Mouse (Mus musculus) frontal cortex, adult (tissue): ENCODE measurements around the gene Rbl1.
A peak's percentile ranks its signal among the peaks of the same experiment; 100 is the strongest.
"Not testable (repeated sequence)": the region's sequence is repeated elsewhere in the genome, so short reads cannot be mapped to it uniquely, and the experiment has no call there.

Experiments used
- ATAC-seq: cut with Nextera tagmentation; 2 replicates; pipeline ENCODE4 v1.9.2; 2017; ENCODE audit warnings: mild to moderate bottlenecking, moderate library complexity, mixed read lengths; ENCODE audit not compliant: low TSS enrichment

The Rbl1 gene

DNA sequence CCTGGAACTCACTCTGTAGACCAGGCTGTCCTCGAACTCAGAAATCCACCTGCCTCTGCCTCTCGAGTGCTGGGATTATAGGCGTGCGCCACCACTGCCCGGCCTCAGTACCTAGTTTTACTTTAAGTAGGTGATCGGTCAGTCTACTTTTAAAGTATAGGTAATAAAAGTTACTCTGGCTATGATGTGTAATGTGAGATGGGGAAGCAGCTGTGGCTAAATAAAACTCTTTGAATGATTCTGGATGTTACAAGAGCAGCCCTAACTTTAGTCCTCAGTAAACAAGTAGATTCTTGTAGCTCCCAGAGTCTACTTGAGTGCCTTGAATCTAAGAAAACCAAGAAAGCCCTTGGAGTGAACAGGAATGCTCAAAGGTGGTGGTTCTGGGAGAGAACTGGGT lies 31.4 kb downstream of the Rbl1 start:
- no peak for ATAC-seq

DNA sequence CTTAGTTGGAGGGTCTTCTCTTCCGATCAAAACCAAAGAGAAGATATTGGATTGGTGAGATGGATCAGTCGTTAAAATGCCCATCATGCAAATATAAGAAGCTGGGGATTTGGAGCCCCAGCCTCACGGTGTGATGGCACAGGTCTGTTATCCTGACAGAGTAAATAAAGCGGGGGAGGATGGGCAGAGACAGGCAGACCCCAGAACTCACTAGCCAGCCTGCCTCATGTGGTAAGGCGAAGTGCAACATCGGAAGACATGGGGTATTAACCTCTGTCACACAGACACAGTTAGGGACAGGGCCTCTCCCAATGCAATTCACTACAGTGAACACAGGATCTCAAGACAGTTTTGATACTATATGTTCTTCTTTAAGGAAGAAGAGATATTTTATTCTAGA lies 33.7 kb downstream of the Rbl1 start:
- ATAC-seq = no peak

DNA sequence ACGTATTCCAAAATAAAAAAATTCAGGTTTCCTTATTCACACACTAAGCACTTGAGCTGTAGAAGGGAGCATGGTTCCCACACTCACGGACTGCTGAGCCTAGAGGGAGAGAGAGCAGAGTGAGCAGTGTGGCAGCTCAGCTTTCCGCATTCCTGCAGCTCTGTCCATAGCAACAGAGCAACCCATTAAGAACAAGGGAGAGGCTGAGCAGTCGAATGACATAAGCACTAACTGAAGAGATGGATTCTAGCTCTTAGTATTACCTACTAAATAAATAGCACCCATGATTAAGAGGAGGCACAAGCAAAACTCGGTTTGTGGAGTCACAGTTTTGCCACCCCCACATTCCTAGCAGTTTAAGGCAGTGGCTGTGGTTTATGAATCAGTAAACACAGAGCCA lies 34.2 kb downstream of the Rbl1 start:
- ATAC-seq = no peak; the same call in 1 of the 2 replicates

DNA sequence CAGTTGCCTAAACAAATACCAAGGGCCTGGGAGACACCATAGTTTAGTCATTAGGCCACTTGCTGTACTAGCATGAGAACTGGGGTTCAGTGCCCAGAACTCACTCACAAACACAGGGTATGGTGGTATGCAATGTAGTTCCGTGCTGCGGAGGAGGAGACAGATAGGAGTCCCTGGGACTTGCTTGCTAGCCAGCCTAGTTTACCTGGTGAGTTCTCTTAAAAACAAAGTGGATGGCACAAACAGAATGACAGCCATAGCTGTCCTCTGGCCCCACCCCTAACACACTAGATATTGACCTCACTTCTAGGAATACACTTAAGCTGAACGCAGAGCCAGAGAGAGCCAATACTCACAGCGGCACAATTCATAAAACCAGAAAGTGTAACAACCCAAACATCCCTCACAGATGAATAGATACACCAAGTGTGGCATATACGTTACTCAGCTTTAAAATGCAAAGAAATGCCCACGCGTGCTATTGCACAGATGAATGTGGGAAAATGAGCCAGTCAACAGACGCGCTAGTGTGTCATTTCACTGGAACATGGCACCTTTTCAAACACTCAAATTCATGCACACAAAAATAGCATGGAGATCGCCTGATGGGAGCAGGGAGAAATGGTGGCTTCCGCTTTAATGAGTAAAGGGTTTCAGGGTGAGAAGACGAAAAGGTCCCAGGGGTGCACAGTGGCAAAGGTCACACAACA lies 37.8 kb downstream of the Rbl1 start:
- peak; percentile 85 for ATAC-seq

- not testable (repeated sequence) for ATAC-seq
Measured at GRCm38 (mm10) chr2:157165312-157166224, 38.8 kb downstream of the Rbl1 start.

DNA sequence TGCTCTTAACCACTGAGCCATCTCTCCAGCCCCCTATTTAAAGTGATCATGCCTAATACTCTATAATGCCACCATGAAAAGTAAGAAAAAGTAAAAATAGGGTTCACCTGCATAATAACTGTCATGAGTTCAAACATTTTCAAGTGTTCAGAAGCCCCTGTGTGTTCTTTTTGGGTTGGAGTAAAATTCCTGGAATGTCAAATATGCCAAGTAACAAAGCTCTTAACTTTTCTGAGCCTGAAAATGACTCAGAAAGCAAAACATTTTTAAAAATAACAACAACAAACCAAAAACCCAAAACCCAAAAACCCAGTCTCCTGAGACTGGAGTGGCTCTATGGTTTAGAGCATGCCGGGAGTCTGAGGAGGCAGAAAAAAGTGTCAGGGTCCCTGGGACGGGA lies 40.2 kb downstream of the Rbl1 start:
- no peak for ATAC-seq

GRCm38 (mm10) chr2:157156079-157156478 lies 48.3 kb downstream of the Rbl1 start:
- ATAC-seq = no peak

GRCm38 (mm10) chr2:157153235-157153634 lies 51.1 kb downstream of the Rbl1 start:
- ATAC-seq = no peak

DNA sequence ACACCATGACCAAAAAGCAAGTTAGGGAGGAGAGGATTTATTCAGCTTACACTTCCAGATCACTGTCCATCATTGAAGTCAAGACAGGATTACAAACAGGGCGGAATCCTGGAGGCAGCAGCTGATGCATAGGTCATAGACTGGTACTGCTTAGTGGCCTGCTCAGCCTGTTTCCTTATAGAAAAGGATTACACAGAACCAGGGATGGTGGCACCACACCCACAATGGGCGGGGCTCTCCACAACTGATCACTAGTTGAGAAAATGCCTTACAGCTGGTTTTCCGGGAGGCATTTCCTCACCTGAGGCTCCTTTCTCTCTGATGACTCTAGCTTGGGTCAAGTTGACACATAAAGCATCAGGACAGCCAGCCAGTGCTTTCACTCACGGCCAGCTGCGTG lies 55.9 kb downstream of the Rbl1 start:
- no peak for ATAC-seq

GRCm38 (mm10) chr2:157147397-157148020 lies 56.8 kb downstream of the Rbl1 start:
- no peak for ATAC-seq

DNA sequence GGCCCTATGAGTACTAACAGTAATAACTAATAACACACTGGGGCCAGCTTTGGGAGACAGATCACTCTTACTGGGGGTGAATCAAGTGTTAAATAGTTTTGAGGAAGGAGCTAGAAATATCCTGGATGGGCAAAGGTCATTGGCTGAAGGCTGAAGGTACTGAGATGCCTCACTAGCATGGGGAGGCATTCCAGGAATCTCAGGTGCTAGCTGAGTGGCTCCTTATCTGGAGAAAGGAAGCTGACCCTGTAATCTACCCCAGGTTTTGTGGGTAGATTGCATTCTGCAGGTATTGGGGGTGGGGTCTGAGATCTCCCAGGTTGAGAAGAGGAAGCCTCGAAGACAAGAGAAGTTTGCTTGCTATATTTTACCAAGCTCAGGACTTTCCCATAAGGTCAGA lies 59.2 kb downstream of the Rbl1 start:
- ATAC-seq = no peak

GRCm38 (mm10) chr2:157144132-157144531 lies 60.2 kb downstream of the Rbl1 start:
- ATAC-seq = no peak

DNA sequence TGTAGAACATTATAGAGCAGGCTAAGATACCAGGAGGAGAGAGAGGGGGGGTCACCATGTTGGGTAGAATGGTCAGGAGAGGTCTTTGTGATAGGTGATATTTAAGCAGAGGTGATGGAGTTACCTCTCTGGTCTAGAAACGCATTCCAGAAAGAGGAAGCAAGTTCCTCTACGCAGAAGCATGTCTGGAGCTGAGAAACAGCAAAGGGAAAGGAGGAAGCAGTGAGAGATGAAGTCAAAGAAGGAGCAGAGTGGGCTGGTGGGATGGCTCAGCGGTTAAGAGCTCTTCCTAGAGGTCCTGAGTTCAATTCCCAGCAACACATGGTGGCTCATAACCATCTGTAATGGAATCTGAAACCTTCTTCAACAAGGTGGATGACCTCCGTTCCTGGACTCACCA lies 62.4 kb downstream of the Rbl1 start:
- ATAC-seq = no peak

DNA sequence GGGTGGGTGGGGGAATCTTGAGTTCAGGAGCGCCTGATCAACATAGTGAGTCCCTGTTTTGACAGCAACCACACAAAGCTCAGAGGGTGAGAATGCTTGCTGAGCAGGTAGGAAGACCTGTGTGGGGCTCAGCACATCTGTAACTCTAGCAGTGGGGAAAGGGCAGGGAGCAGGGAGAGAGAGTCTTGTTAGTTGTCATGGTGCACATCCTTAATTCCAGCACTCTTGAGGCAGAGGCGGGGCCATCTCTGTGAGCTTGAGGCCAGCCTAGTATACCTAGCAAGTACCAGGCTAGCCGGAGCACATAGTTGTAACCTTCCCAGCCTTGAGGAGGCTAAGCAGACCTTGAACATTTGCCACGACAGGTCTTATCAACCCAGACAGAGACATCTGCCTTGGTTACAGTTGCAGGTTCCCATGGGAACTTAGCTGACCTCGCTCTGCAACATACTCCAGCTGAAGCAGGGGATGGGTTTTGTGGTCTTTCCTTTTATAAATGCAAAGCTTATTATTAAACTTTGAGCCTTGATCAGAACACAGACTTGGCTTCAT lies 65.0 kb downstream of the Rbl1 start:
- no peak for ATAC-seq

GRCm38 (mm10) chr2:157138808-157139207 lies 65.5 kb downstream of the Rbl1 start:
- no peak for ATAC-seq

- no peak for ATAC-seq
Measured at GRCm38 (mm10) chr2:157137959-157138731, 66.2 kb downstream of the Rbl1 start.

GRCm38 (mm10) chr2:157136646-157137045 lies 67.7 kb downstream of the Rbl1 start:
- no peak for ATAC-seq

GRCm38 (mm10) chr2:157136176-157136575 lies 68.2 kb downstream of the Rbl1 start:
- no peak for ATAC-seq

- no peak for ATAC-seq
Measured at GRCm38 (mm10) chr2:157135529-157136120, 68.7 kb downstream of the Rbl1 start.

- peak; percentile 98 for ATAC-seq
Measured at GRCm38 (mm10) chr2:157135014-157135413, 69.3 kb downstream of the Rbl1 start, which contains the start of gene Samhd1. Gene Samhd1 (minus strand): TSS chr2:157135265.

- peak; percentile 45; the same call in 1 of the 2 replicates for ATAC-seq
Measured at GRCm38 (mm10) chr2:157134479-157134931, 69.8 kb downstream of the Rbl1 start.
